Mouse (Mus musculus) kidney, postnatal 4 days (tissue): ENCODE measurements around the gene Grin2b.
"Not testable (repeated sequence)": the region's sequence is repeated elsewhere in the genome, so short reads cannot be mapped to it uniquely, and the experiment has no call there.

Experiments
- DNase-seq, 2 experiments: peaks; one replicate each; pipeline ENCODE4 v3.0.0; 2021; ENCODE audit warnings: mixed read lengths in 2 of 2

Gene Grin2b

DNA sequence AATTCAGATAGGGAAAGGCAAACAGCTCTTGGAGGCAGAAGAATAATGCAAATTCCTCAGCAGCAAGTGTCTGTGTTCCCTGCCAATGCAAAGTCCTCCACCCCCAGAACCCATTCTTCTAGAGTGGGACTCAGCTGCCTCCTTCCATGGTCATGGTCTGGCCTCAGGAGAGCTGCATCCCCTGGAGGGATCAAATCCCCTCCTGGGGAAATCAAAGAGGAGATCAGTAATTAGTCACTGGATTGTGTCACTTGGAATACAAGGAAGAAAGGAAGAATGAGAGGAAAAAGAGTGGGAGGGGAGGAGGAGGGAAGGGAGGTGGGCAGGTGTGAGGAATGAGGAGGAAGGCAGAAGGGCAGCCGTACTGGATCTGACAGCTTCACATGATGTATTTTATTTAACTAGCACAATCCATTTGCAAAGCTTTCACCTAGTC lies 278.5 kb downstream of the Grin2b start:
- no peak for DNase-seq

GRCm38 (mm10) chr6:135882611-135883010 lies 290.7 kb downstream of the Grin2b start:
- DNase-seq = no peak

DNA sequence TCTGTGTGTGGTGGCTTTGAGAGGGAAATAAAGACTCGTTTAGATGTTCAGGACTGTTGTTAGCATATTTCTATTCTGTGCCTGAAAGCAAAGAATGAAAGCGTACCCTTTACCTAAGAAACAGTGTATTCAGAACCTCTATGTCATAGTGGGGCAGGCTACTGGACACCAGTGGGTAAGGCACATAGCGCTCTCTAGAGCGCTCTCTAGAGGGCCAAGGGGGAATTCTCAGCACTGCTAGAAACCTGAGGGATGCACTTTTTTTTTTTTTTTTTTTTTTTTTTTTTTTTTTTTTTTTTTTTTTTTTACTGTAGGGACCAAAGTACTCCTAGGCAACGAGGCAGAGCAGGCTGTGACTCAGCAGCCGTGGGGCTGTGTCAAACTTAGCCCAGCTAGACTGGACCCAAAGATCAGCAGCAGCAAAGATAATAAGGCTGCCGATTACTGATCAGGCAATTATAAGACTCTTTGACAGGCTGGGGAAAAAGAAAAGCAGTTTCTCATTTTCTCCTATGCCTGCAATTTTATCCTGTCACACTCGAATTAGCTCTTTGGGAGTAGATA lies 297.1 kb downstream of the Grin2b start:
- DNase-seq = peak in 1 of 2 experiments; percentile 10

GRCm38 (mm10) chr6:135874626-135875025 lies 298.7 kb downstream of the Grin2b start:
- DNase-seq = no peak

DNA sequence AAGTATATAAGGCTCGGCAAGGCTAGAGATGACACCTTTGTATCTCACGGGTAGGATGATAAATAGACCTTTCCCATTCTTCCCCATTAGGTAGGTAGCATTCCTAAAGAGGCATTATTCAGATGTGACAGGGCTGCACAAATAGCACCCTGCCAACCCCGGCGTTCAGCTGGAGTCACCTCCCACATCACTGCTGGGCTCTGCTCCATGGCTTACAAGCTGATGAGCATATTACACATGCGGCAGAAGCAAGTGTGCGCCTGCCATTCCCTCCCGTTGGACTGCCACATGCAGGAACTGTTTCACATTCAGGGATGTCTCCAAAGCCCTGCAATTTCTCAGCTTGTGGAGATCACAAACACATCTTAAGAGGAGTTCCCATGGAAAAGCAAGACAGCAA lies 307.5 kb downstream of the Grin2b start:
- DNase-seq = no peak

DNA sequence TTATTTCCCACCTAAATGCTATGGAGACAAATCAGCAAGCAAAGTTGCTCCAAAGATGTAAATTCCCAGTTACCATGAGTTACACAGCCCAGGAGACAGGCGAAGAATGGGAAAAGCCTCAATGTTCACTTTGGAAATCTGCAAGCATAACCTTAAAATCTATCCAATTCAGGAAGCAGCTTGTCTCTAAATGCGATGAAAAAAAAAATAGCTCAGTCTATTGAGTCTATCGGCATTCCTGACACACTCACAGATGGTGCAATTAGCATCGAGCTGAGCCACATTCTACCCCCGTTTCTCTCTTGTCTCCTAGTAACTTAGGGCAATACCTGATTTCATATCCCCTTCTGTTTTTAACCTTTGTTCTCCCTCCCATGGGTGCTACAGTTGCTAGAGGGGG lies 309.3 kb downstream of the Grin2b start:
- no peak for DNase-seq

DNA sequence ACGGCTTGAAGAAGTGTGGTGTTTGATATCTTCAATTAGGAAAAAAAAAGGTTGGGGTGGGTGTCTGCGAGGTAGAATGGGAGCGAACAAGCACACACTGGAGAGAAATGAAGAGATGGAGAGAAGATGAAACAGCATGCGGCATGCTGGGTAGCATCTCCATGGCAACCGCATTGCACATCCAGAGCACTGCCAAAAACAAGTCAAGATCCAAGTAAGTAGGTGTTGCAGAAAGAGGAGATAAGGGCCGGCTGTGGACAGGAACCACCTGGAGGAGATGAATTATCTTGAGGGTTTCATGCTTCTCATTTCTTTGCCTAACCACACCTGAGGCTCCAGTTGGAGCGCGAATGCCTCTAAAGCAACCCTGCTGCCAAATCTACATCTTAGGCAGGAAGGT lies 313.8 kb downstream of the Grin2b start:
- DNase-seq = no peak

DNA sequence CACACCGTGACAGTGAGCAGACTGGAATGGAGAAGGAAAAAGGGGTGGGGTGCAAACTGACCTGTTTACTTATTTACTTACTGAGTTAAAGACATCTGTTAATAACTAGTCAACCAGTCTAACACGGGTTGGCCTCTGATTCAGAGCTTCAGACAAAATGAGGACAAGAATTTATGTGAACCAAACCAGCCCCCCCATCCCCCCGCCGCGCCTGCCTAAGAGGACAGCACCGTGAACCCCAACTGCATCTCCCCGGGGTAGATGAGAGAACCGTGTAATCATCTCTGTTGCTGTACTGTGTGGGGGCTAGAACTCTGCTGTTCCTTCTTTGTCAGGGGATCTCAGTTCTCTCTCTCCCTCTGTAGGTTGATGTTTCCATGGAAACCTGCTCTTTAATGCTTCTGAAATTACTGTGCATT lies 319.1 kb downstream of the Grin2b start:
- peak; percentile 37 to 61 for DNase-seq

GRCm38 (mm10) chr6:135843755-135844154 lies 329.6 kb downstream of the Grin2b start:
- no peak for DNase-seq

DNA sequence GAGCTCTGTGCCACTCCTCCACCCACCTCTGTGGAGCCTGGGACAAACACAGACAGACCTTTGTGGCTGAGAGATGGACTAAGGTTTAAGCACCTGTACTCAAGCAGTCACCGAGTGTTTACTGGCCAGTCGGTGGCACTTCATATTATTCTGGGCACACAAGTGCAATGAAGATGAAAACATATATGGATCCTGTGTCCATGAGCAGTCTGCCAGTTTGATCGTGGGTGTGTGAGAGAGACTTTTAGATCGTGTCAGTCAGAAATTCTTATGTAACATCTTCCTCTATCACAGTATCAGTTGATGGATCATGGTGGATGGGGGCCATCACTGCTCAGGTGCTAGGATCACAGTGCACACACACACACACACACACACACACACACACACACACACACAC lies 337.0 kb downstream of the Grin2b start:
- no peak for DNase-seq

DNA sequence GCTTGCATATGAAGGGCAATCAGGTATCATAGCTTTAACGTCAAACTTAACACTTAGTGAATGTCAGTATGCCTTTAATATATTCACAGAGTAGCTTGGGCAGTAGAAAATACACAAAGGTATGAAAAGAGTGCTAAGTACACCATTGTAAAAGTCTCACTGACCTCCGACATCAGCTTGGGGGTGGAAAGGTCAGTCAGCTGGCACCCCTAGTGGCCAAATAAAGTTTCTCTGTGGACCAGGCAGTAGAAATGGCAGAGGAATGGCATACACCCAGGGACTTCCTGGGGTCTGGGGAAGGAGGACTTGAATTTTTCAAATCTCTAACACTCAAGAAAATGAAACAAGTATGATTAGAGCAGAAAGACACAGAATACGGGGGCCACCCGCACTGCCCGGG lies 339.8 kb downstream of the Grin2b start:
- no peak for DNase-seq

GRCm38 (mm10) chr6:135832041-135832440 lies 341.3 kb downstream of the Grin2b start:
- no peak for DNase-seq

- DNase-seq = no peak
Observed at GRCm38 (mm10) chr6:135831032-135831431, 342.3 kb downstream of the Grin2b start.

DNA sequence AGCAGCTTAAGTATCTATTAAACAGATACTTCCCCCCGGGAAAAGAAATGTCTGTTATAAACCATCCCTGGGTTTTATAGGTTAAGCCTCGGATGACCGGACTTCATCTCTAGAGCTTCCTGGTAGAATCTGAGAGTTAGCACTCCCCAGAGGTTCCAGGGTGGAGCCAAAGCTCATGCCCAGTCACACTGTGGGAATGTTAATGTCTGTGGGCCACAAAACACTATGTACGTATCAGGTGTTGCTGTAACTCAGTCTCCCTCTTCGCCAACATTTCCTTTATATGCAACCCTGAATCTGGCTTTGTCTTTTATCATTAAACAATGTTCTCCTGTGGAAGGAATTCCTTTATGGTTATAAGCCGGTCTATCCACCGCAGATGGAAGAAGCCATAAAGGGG lies 343.9 kb downstream of the Grin2b start:
- DNase-seq = no peak

- no peak for DNase-seq
Observed at GRCm38 (mm10) chr6:135828976-135829375, 344.3 kb downstream of the Grin2b start.

- DNase-seq = peak; percentile 66 to 73
Observed at GRCm38 (mm10) chr6:135827942-135828341, 345.4 kb downstream of the Grin2b start.

DNA sequence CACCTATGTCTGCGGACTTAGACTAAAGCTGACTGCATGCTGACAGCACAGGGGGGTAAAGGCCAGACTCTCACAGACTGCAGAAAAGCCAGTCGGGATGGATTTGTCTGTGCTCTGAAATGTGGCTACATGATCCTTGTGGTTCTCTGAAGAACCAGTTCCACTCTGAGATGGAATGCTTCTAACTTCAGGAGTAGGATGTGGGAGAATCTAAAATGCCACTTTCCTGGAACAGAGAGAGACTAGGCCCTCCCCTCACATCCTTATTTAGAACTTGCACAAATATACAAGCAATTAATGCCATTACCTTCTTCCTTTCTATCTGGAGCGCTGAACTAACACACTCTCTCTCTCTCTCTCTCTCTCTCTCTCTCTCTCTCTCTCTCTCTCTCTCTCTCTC lies 346.0 kb downstream of the Grin2b start:
- DNase-seq = no peak

DNA sequence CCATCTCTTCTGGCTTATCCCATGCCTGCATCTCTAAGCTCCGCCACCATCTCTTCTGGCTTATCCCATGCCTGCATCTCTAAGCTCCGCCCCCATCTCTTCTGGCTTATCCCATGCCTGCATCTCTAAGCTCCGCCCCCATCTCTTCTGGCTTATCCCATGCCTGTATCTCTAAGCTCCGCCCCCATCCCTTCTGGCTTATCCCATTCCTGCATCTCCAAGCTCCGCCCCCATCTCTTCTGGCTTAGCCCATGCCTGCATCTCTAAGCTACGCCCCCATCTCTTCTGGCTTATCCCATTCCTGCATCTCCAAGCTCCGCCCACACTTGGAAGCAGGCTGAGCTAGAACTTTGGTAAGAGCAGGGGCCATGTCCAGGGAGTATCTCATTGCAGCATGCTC lies 346.5 kb downstream of the Grin2b start:
- not testable (repeated sequence) for DNase-seq

DNA sequence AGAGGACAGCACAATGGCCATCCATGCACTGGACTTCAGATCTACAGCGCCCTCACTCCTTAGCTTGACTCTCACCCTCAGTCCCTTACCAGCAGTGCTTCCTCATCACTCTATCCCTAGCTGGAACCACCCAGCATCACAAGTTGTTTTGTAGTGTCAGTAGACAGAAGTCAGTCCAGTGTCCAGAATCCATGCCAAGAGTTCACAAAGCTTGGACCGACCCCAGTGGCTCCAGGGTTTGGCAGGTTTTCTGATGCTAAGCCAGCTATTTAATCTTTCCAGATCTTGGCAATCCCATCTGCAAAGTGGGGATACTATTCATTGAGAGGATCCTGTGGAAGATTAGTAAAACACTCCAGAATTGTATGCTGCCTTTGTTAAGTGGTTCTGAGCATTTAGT lies 355.9 kb downstream of the Grin2b start:
- no peak for DNase-seq

- peak in 1 of 2 experiments; percentile 13 for DNase-seq
Observed at GRCm38 (mm10) chr6:135813755-135814154, 359.6 kb downstream of the Grin2b start.

DNA sequence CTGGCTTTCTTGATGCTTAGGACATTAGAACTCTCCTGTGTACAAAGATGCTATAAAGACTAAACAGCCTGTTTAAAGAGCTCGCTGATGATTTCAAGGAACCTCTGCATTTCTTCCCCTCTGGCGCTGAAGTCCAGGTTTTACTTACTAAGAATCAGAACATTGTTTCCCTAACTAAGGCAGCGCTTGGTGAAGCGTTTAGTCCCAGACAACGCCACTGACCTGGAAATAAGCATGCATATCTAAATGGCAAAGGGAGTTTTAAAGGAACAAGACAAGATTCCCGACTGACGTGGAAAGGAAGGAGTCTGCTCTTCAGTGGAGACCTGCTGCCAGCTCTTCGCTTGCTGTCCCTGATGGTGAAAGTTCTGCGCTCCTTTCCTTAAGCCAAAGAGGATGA lies 367.9 kb downstream of the Grin2b start:
- DNase-seq = no peak

GRCm38 (mm10) chr6:135799949-135800348 lies 373.4 kb downstream of the Grin2b start:
- DNase-seq = no peak

DNA sequence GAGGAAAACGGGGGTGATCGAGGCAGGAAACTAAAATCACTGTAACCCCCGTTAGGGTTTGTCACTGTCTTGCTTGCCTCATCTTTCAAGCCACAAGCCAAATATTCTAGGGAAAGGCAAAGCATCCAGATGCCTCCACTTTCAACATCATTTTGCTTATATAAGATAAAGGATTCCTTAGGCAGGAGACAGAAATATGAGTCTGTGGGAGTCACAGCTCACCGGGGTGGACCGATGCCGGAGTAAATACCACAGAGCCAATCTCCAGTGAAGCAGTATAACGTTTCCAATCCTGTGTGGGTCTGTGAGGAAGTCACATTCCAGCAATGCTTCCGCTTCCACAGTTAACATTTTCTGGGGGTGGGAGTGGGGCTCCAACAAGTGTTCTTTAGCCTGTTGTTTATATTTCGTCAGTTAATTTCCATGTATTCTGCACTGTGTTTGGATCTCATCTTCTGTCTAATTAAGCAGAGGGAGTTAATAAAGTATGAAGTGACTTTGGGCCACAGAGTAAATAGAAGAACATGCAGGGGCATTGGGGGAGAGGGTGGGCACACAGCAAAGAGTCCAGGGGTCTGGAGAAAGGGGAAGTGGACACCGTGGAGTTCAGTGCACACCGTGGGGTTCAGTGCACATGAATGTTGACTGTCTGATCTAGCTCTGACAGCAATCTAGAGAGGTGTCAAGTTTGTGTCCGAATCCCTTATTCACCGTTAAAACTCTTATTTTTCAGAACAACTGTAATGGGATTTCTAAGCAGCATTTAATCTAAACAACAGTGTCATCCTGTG lies 374.9 kb downstream of the Grin2b start:
- DNase-seq = peak; percentile 19 to 43

DNA sequence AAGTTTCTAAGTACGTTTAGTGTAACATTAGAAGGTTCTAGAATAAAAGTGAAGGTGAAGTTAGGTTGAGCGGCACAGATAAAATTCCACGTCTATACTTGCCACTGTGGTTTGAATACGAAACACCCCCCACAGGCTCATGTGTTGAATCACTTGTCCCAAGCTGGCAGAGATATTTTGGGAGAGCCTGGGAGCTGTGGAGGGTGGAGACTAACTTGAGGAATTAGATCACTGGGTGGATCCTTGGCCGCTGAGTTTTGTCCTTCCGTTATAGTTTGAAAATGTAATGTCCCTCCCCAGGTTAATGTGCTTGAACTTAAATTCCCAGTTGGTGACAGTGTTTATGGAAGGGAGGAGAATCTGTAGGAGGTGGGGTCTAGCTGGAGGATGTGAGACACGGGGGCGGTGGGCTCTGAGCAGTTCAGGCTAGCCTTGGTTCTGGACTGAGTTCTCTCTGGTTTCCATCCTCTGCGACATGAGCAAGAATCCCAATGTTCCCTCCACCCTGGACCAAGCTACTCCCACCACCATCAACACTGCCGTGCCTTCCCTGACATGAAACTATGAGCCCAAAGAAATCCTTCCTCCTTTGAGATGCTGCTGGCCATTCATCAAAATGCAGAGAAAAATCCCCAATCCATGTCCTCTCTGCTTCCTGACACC lies 375.8 kb downstream of the Grin2b start:
- DNase-seq = peak in 1 of 2 experiments; percentile 7
